Mouse (Mus musculus) intestine, embryonic 16.5 days (tissue): ENCODE results near the gene Cul4b. TPM values are rescaled to one million over a fixed set of nuclear protein-coding genes. Genes with fewer than 3 reads are reported as not detected.
"Not testable (repeated sequence)": the region's sequence is repeated elsewhere in the genome, so short reads cannot be mapped to it uniquely, and the experiment has no call there.

Experiments used
- ATAC-seq: fragments of 200-750 bp; cut with Nextera tagmentation; 2 replicates; pipeline ENCODE4 v1.8.0; 2017; ENCODE audit warnings: moderate TSS enrichment, moderate library complexity
- H3K27ac ChIP-seq: fragments of 300-500 bp; sonication (generic); 2 replicates; pipeline ENCODE4 v1.5.1; 2014; ENCODE audit warnings: mild to moderate bottlenecking, low read length
- H3K27me3 ChIP-seq: fragments of 300-500 bp; sonication (generic); replicated peaks from 2 replicates; pipeline ENCODE4 v1.6.1; 2014; ENCODE audit warnings: low read length, control low read depth, mixed read lengths; ENCODE audit not compliant: control insufficient read depth, insufficient read depth
- H3K36me3 ChIP-seq: fragments of 300-500 bp; sonication (generic); 2 replicates; pipeline ENCODE4 v1.6.1; 2014; ENCODE audit warnings: low read length, control low read depth; ENCODE audit not compliant: control insufficient read depth, insufficient read depth
- H3K4me1 ChIP-seq: fragments of 300-500 bp; sonication (generic); 2 replicates; pipeline ENCODE4 v1.6.1; 2014; ENCODE audit warnings: low read length, control low read depth, mixed read lengths; ENCODE audit not compliant: control insufficient read depth, insufficient read depth
- H3K4me2 ChIP-seq: fragments of 300-500 bp; sonication (generic); 2 replicates; pipeline ENCODE4 v1.6.1; 2014; ENCODE audit warnings: low read depth, low read length, control low read depth
- H3K4me3 ChIP-seq: fragments of 300-500 bp; sonication (generic); 2 replicates; pipeline ENCODE4 v1.5.1; 2014; ENCODE audit warnings: mild to moderate bottlenecking, low read length
- H3K9ac ChIP-seq: fragments of 300-500 bp; sonication (generic); 2 replicates; pipeline ENCODE4 v1.6.1; 2014; ENCODE audit warnings: low read depth, low read length
- H3K9me3 ChIP-seq: fragments of 300-500 bp; sonication (generic); 2 replicates; pipeline ENCODE4 v1.6.1; 2016; ENCODE audit warnings: low read length, control low read depth; ENCODE audit not compliant: control insufficient read depth
- WGBS: fragments of 180-500 bp; shearing (Covaris S2); extraction: QIAGEN DNeasy Blood & Tissue Kit; methylation state at CpG from one replicate; pipeline ENCODE4 v1.1.7; 2014; 5-methylcytosine and 5-hydroxymethylcytosine counted together
- polyA plus RNA-seq: library from polyadenylated mRNA; unstranded; fragments of >200 nt; fragmentation: Nextera tagmentation; extraction: Ambion mirVana; gene quantifications from 2 replicates; pipeline ENCODE4 v1.2.1, GENCODE M21; 2015

Cul4b gene
- polyA plus RNA-seq, 1 experiment from 2014 or later, result 21.6 TPM

DNA sequence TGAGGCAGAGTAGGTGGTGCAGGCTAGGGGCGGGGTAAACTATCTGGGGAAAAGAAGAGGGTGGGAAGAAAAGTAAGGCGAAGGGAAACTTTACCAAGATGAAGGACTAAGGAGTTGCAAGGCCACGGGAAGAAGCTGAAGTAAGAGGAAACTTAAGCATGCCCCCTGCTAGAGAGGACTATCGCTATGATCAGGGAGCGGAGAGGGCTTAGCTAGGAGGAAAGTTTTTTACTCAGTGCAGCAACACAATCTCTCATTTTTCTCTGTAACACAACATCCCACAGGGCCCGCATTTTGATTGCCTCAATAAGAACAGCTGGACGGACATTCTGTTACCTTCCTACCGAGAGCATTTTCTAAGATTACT lies 10.8 kb downstream of the Cul4b start:
- no peaks in the 10 kb centered on the region for H3K9me3 ChIP-seq
- no peaks in the 10 kb centered on the region for H3K27me3 ChIP-seq
- H3K27ac ChIP-seq, result peak overlapping the region; percentile 79
- H3K36me3 ChIP-seq, result no peaks in the 10 kb centered on the region
- peak overlapping the region; percentile 62 for H3K9ac ChIP-seq
- no peak for ATAC-seq
- no peaks in the 10 kb centered on the region; the same call in 1 of the 2 replicates for H3K4me1 ChIP-seq
- H3K4me3 ChIP-seq, result peak overlapping the region; percentile 60
- 19% methylated on average over 8 of the region's 8 CpGs for WGBS
- H3K4me2 ChIP-seq, result peak overlapping the region; percentile 45

DNA sequence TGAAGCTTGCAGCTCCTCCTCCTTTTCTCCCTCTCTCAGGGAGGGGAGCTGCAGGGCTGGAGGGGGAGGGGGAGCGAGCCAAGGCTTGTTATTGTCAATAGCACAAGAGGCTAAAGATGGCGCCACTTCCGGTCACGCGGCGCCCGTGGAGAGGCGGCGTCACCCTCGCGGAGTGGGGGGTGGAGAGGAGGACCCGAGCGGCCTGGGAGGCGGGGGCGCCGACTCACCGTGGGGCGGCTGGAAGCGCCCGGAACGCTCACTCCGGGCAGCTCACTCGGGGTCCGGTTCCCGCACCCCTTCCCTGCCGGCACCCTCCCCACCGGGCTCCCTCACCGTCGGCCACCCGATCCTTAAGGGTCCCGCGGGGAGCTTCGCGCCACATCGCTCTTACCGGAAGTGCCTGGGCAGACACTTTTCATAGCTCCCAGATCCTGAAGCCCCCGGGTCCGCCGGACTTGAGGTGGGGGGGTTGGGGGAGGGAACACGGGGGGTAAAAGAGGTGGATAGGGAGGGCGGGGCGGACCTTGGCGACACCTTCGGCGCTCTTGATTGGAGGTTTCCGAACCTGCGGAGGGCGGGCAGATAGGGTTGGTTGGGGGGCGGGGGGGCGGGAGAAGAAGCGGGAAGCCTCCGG lies 11.3 kb downstream of the Cul4b start:
- Histone ChIP-seq H3K27ac (peak overlapping the region; percentile 95), H3K9ac (peak overlapping the region; percentile 80), H3K4me3 (peak overlapping the region; percentile 60), H3K4me2 (peak overlapping the region; percentile 47; the same call in 1 of the 2 replicates), H3K36me3 (no peaks in the 10 kb centered on the region), H3K27me3 (no peaks in the 10 kb centered on the region), H3K4me1 (no peaks in the 10 kb centered on the region; the same call in 1 of the 2 replicates), H3K9me3 (no peaks in the 10 kb centered on the region)
- ATAC-seq, result peak; percentile 93
- 8% methylated on average over 29 of the region's 52 CpGs for WGBS

- Histone ChIP-seq H3K4me1 (no peaks in the 10 kb centered on the region; the same call in 1 of the 2 replicates), H3K36me3 (no peaks in the 10 kb centered on the region), H3K4me2 (peak overlapping the region; percentile 47), H3K9ac (peak overlapping the region; percentile 80), H3K27ac (peak overlapping the region; percentile 95), H3K27me3 (no peaks in the 10 kb centered on the region), H3K9me3 (no peaks in the 10 kb centered on the region), H3K4me3 (peak overlapping the region; percentile 60)
- WGBS, result 16% methylated on average over 14 of the region's 19 CpGs
- peak; percentile 12; the same call in 1 of the 2 replicates for ATAC-seq
Observed at GRCm38 (mm10) chrX:38563941-38564541, 12.0 kb downstream of the Cul4b start.

DNA sequence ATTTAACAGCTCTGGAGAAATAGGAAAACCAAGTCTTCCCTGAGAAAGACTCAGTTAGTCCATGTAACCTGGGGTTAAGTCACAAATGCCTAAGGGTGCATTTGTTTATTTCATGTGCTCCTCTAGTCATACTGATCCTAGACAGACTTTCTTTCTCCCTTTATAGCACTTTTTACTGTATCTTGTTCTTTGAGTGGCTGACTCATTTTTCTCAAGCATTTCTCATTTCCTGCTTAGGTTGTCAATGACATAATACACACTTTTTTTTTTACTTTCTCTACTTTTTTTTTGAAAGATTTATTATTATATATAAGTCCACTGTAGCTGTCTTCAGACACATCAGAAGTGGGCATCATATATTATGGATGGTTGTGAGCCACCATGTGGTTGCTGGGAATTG lies 22.7 kb downstream of the Cul4b start:
- Histone ChIP-seq H3K4me3 (no peak overlapping the region), H3K4me2 (no peak overlapping the region), H3K9ac (no peak overlapping the region), H3K27ac (no peak overlapping the region), H3K4me1 (no peaks in the 10 kb centered on the region), H3K9me3 (no peaks in the 10 kb centered on the region), H3K36me3 (no peaks in the 10 kb centered on the region), H3K27me3 (no peaks in the 10 kb centered on the region)
- ATAC-seq, result no peak

GRCm38 (mm10) chrX:38514556-38514955 lies 61.4 kb downstream of the Cul4b start:
- Histone ChIP-seq H3K4me3 (no peak overlapping the region), H3K9ac (no peak overlapping the region), H3K27me3 (no peaks in the 10 kb centered on the region), H3K4me2 (no peak overlapping the region), H3K4me1 (no peaks in the 10 kb centered on the region), H3K9me3 (no peaks in the 10 kb centered on the region), H3K27ac (no peak overlapping the region), H3K36me3 (no peaks in the 10 kb centered on the region)
- 5% methylated on average over 7 of the region's 7 CpGs for WGBS
- no peak for ATAC-seq

- H3K4me1 ChIP-seq, result no peaks in the 10 kb centered on the region
- H3K4me2 ChIP-seq, result no peak overlapping the region
- H3K36me3 ChIP-seq, result no peaks in the 10 kb centered on the region
- no peaks in the 10 kb centered on the region for H3K27me3 ChIP-seq
- ATAC-seq, result no peak
- H3K9ac ChIP-seq, result no peak overlapping the region
- no peak overlapping the region for H3K27ac ChIP-seq
- no peaks in the 10 kb centered on the region for H3K9me3 ChIP-seq
- WGBS, result 90% methylated on average over 14 of the region's 14 CpGs
- no peak overlapping the region for H3K4me3 ChIP-seq
Observed at GRCm38 (mm10) chrX:38504846-38505245, 71.2 kb downstream of the Cul4b start.

- H3K9ac ChIP-seq, H3K36me3 ChIP-seq, H3K4me1 ChIP-seq, H3K27ac ChIP-seq, H3K4me3 ChIP-seq, ATAC-seq, H3K9me3 ChIP-seq, H3K4me2 ChIP-seq, H3K27me3 ChIP-seq: not testable (repeated sequence)
- WGBS, result 73% methylated on average over 5 of the region's 5 CpGs
Observed at GRCm38 (mm10) chrX:38502182-38502581, 73.8 kb downstream of the Cul4b start.

- H3K9me3 ChIP-seq, ATAC-seq, H3K27me3 ChIP-seq, H3K36me3 ChIP-seq, H3K9ac ChIP-seq, H3K27ac ChIP-seq, H3K4me3 ChIP-seq, H3K4me1 ChIP-seq: not testable (repeated sequence)
- WGBS, result 29% methylated on average over 20 of the region's 20 CpGs
- 0 out of 2 replicates have a peak overlapping the region, but pooled peaks have one; percentile 9 for H3K4me2 ChIP-seq
Observed at GRCm38 (mm10) chrX:38485464-38485863, 90.5 kb downstream of the Cul4b start.
